Mouse (Mus musculus): ENCODE measurements around the gene Cst11. TPM values are rescaled to one million over a fixed set of nuclear protein-coding genes. Genes with fewer than 3 reads are reported as not detected.
"Not testable (repeated sequence)": the region's sequence is repeated elsewhere in the genome, so short reads cannot be mapped to it uniquely, and the experiment has no call there.

Gene Cst11
- total RNA-seq (2021): not detected

- intact Hi-C loops (cut with DNase I); DNase-seq (ENCODE audit: low spot score in 2 of 2): not testable (repeated sequence)
Observed at GRCm38 (mm10) chr2:148771397-148771796, at the start of gene Cst11. TSS of gene Cst11 (minus strand) at chr2:148771497.

- no peak for DNase-seq (ENCODE audit: low spot score in 2 of 2)
- intact Hi-C loops (cut with DNase I): no loop called here
Observed at GRCm38 (mm10) chr2:148819909-148820308, 48.6 kb upstream of the Cst11 start, which contains the start of gene Cst13. TSS of gene Cst13 (plus strand) at chr2:148820081.

GRCm38 (mm10) chr2:148806696-148807095, 35.4 kb upstream of the Cst11 start:
- no peak for DNase-seq (ENCODE audit: low spot score in 2 of 2)
- intact Hi-C loops (cut with DNase I): no loop called here

- no peak for DNase-seq (ENCODE audit: low spot score in 2 of 2)
- intact Hi-C loops (cut with DNase I): no loop called here
Observed at GRCm38 (mm10) chr2:148801491-148801921, 30.2 kb upstream of the Cst11 start.

- DNase-seq (ENCODE audit: low spot score in 2 of 2): no peak
- intact Hi-C loops (cut with DNase I): no loop called here
Observed at GRCm38 (mm10) chr2:148798485-148798884, 27.2 kb upstream of the Cst11 start, which contains the start of gene Cst8. TSS of gene Cst8 (plus strand) at chr2:148798785.

- intact Hi-C loops (cut with DNase I): no loop called here
- no peak for DNase-seq (ENCODE audit: low spot score in 2 of 2)
Observed at GRCm38 (mm10) chr2:148789142-148789541, 17.8 kb upstream of the Cst11 start, which contains the start of gene Cst12. TSS of gene Cst12 (plus strand) at chr2:148789361.

- no peak for DNase-seq (ENCODE audit: low spot score in 2 of 2)
- intact Hi-C loops (cut with DNase I): no loop called here
Observed at GRCm38 (mm10) chr2:148781709-148782108, 10.4 kb upstream of the Cst11 start, which contains the start of gene 8030411F24Rik. TSS of gene 8030411F24Rik (plus strand) at chr2:148782009.

GRCm38 (mm10) chr2:148763648-148764388, 7.5 kb downstream of the Cst11 start:
- DNase-seq (ENCODE audit: low spot score in 2 of 2): no peak
- intact Hi-C loops (cut with DNase I): no loop called here

GRCm38 (mm10) chr2:148754310-148754846, 16.9 kb downstream of the Cst11 start:
- intact Hi-C loops (cut with DNase I): loop anchor here (5.0 kb wide), 2 partner anchors 98 to 148 kb away; no protein-coding TSS in a partner anchor
- DNase-seq (ENCODE audit: low spot score in 2 of 2): no peak

GRCm38 (mm10) chr2:148751893-148752813, 19.1 kb downstream of the Cst11 start:
- DNase-seq (ENCODE audit: low spot score in 2 of 2): peak; percentile 64 to 71
- intact Hi-C loops (cut with DNase I): loop anchor here (5.0 kb wide), 2 partner anchors 100 to 150 kb away; no protein-coding TSS in a partner anchor

GRCm38 (mm10) chr2:148750058-148750457, 21.2 kb downstream of the Cst11 start, which contains the start of gene Cstl1:
TSS of gene Cstl1 (plus strand) at chr2:148750358.
- no peak for DNase-seq (ENCODE audit: low spot score in 2 of 2)
- intact Hi-C loops (cut with DNase I): loop anchor here (5.0 kb wide), 2 partner anchors 102 to 152 kb away; no protein-coding TSS in a partner anchor

GRCm38 (mm10) chr2:148743846-148744407, 27.4 kb downstream of the Cst11 start:
- no peak for DNase-seq (ENCODE audit: low spot score in 2 of 2)
- intact Hi-C loops (cut with DNase I): no loop called here

- intact Hi-C loops (cut with DNase I): no loop called here
- DNase-seq (ENCODE audit: low spot score in 2 of 2): peak; percentile 47 to 57
Observed at GRCm38 (mm10) chr2:148743001-148743400, 28.3 kb downstream of the Cst11 start.

GRCm38 (mm10) chr2:148732327-148733000, 38.8 kb downstream of the Cst11 start, which contains the start of gene Napb:
TSS of gene Napb (minus strand) at chr2:148732467.
- intact Hi-C loops (cut with DNase I): loop anchor here (2.0 kb wide), 1 partner anchor 52 kb away; the partner anchor contains the start of gene Gzf1
- peak; percentile 94 to 95 for DNase-seq (ENCODE audit: low spot score in 2 of 2)

GRCm38 (mm10) chr2:148731614-148732326, 39.5 kb downstream of the Cst11 start:
- peak; percentile 28 to 32 for DNase-seq (ENCODE audit: low spot score in 2 of 2)
- intact Hi-C loops (cut with DNase I): loop anchor here (2.0 kb wide), 1 partner anchor 51 kb away; the partner anchor contains the start of gene Gzf1

GRCm38 (mm10) chr2:148719271-148719995, 51.9 kb downstream of the Cst11 start:
- intact Hi-C loops (cut with DNase I): no loop called here
- DNase-seq (ENCODE audit: low spot score in 2 of 2): no peak

Data from left cerebral cortex, postnatal 36 days (tissue).